In the genomic region with DNA sequence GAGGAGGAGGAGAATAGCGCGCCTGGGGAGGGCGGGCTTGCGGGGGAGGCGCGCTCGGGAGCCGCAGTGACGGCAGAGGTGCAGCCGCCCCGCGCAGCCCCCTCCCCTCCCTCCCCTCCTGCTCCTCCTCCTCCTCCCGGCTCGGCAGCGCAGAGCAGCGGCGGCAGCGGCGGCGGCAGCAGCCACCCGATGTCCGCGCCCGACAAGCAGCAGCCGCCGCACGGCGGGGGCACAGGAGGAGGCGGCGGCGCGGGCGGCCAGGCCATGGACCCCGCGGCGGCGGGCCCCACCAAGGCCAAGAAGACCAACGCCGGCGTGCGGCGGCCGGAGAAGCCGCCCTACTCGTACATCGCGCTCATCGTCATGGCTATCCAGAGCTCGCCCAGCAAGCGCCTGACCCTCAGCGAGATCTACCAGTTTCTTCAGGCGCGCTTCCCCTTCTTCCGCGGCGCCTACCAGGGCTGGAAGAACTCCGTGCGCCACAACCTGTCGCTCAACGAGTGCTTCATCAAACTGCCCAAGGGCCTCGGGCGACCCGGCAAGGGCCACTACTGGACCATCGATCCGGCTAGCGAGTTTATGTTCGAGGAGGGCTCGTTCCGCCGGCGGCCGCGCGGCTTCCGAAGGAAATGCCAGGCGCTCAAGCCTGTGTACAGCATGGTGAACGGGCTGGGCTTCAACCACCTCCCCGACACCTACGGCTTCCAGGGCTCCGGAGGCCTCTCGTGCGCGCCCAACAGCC, we compare ENCODE assay signal across 8 mouse cellular contexts. TPM values are rescaled to one million over a fixed set of nuclear protein-coding genes. Genes with fewer than 3 reads are reported as not detected.
DNase-seq lines count a peak whose midpoint lies in the region; ATAC-seq and TF ChIP-seq lines count a peak whose summit lies in the region.

TSS of gene Foxf1 (plus strand) at position 177 of the 742 bp plus-strand sequence.

- TF ChIP-seq EP300 in heart, postnatal 0 days (IDR thresholded peaks at IDR 0.05; ENCODE audit: low read depth): no peak

- ATAC-seq in cerebellum, adult (ENCODE audit: insufficient number of reproducible peaks, low FRiP score, low TSS enrichment): no peak
- ATAC-seq in heart, postnatal 0 days (ENCODE audit: insufficient read depth, low read depth): peak; percentile 14; the same call in 1 of the 2 replicates
- peak; percentile 47; the same call in 1 of the 2 replicates for ATAC-seq in liver, embryonic 11.5 days (replicated peaks; ENCODE audit: low FRiP score)
- ATAC-seq in neural tube, embryonic 11.5 days (ENCODE audit: insufficient read depth, low FRiP score, low TSS enrichment): peak; percentile 45; the same call in 1 of the 2 replicates
- no peak for ATAC-seq in inflammation-experienced regulatory T-cells, adult 6 months
- no peak for ATAC-seq in erythroid progenitor cell, adult 5-6 weeks (replicated peaks; ENCODE audit: low FRiP score, poor library complexity, severe bottlenecking)

- H3K4me1 ChIP-seq in cerebellum, adult 2 months (ENCODE audit: control insufficient read depth, insufficient read depth, low read length): no peaks in the 10 kb centered on the region
- H3K4me1 ChIP-seq in heart, postnatal 0 days (ENCODE audit: control insufficient read depth, insufficient read depth): peaks cover 16% of the 10 kb centered on the region; the same call in 1 of the 2 replicates
- H3K4me1 ChIP-seq in liver, embryonic 11.5 days (replicated peaks; ENCODE audit: control insufficient read depth, insufficient read depth, low read length): peaks cover 4% of the 10 kb centered on the region; the same call in 1 of the 2 replicates
- H3K4me1 ChIP-seq in neural tube, embryonic 11.5 days (ENCODE audit: control insufficient read depth, insufficient read depth, low read length): peaks cover 12% of the 10 kb centered on the region

- WGBS in cerebellum, adult 2 months: under 1% methylated on average over 50 of the region's 83 CpGs
- WGBS in heart, postnatal 0 days: under 1% methylated on average over 53 of the region's 83 CpGs
- under 1% methylated on average over 74 of the region's 83 CpGs for WGBS in liver, embryonic 11.5 days
- under 1% methylated on average over 64 of the region's 83 CpGs for WGBS in neural tube, embryonic 11.5 days

- peaks cover 11% of the 10 kb centered on the region; the same call in 1 of the 2 replicates for H3K27me3 ChIP-seq in cerebellum, adult 2 months (ENCODE audit: control insufficient read depth, insufficient read depth, low read length)
- H3K27me3 ChIP-seq in heart, postnatal 0 days (ENCODE audit: control insufficient read depth, insufficient read depth, low read length): peaks cover 100% of the 10 kb centered on the region
- H3K27me3 ChIP-seq in liver, embryonic 11.5 days (replicated peaks; ENCODE audit: control insufficient read depth, insufficient read depth, low read length): peaks cover 100% of the 10 kb centered on the region
- peaks cover 99% of the 10 kb centered on the region for H3K27me3 ChIP-seq in neural tube, embryonic 11.5 days (ENCODE audit: control insufficient read depth, insufficient read depth, low read length)

- TF ChIP-seq POLR2A in cerebellum, adult 2 months (IDR thresholded peaks at IDR 0.05; ENCODE audit: borderline replicate concordance, insufficient read depth, low read length): no peak

- H3K36me3 ChIP-seq in heart, postnatal 0 days (replicated peaks; ENCODE audit: control insufficient read depth, insufficient read depth, low read length): no peaks in the 10 kb centered on the region
- no peaks in the 10 kb centered on the region for H3K36me3 ChIP-seq in liver, embryonic 11.5 days (ENCODE audit: control insufficient read depth, insufficient read depth, low read length)
- no peaks in the 10 kb centered on the region for H3K36me3 ChIP-seq in neural tube, embryonic 11.5 days (ENCODE audit: control insufficient read depth, insufficient read depth, low read length)

- H3K4me3 ChIP-seq in cerebellum, adult 2 months (replicated peaks; ENCODE audit: insufficient read depth, low read depth, low read length): peak within 1 kb of the TSS; percentile 34
- H3K4me3 ChIP-seq in heart, postnatal 0 days (ENCODE audit: low read depth, low read length): peak within 1 kb of the TSS; percentile 70
- peak within 1 kb of the TSS; percentile 57 for H3K4me3 ChIP-seq in liver, embryonic 11.5 days (ENCODE audit: low read depth, low read length)
- H3K4me3 ChIP-seq in neural tube, embryonic 11.5 days (ENCODE audit: low read depth, low read length): peak within 1 kb of the TSS; percentile 41

- peak within 1 kb of the TSS; percentile 98 for H3K4me2 ChIP-seq in heart, postnatal 0 days (ENCODE audit: low read depth, low read length)
- H3K4me2 ChIP-seq in liver, embryonic 11.5 days: peak within 1 kb of the TSS; percentile 65
- H3K4me2 ChIP-seq in neural tube, embryonic 11.5 days (ENCODE audit: low read depth): peak within 1 kb of the TSS; percentile 75

- peak within 1 kb of the TSS; percentile 28; the same call in 1 of the 2 replicates for H3K9ac ChIP-seq in heart, postnatal 0 days (replicated peaks; ENCODE audit: low read depth, low read length)
- H3K9ac ChIP-seq in liver, embryonic 11.5 days (ENCODE audit: low read depth, low read length): peak within 1 kb of the TSS; percentile 69
- no peak within 1 kb of the TSS; the same call in none of the 2 replicates for H3K9ac ChIP-seq in neural tube, embryonic 11.5 days (ENCODE audit: low read length)

- H3K9me3 ChIP-seq in heart, postnatal 0 days (replicated peaks; ENCODE audit: control insufficient read depth, low read length): no peaks in the 10 kb centered on the region
- H3K9me3 ChIP-seq in liver, embryonic 11.5 days (ENCODE audit: control insufficient read depth, low read length): no peaks in the 10 kb centered on the region
- no peaks in the 10 kb centered on the region for H3K9me3 ChIP-seq in neural tube, embryonic 11.5 days (ENCODE audit: control insufficient read depth, low read length)

- no peak for DNase-seq in cerebellum, adult 2 months
- DNase-seq in ZHBTc4 (ENCODE audit: low read depth, low spot score): peak; percentile 71
- DNase-seq in heart, postnatal 0 days (ENCODE audit: low spot score): no peak
- DNase-seq in liver, embryonic 11.5 days (ENCODE audit: low spot score): no peak
- DNase-seq in neural tube, embryonic 11.5 days (ENCODE audit: low spot score): peak; percentile 65

- H3K27ac ChIP-seq in cerebellum, adult 2 months (ENCODE audit: insufficient read depth, low read length): no peak within 1 kb of the TSS
- no peak within 1 kb of the TSS for H3K27ac ChIP-seq in heart, postnatal 0 days (ENCODE audit: low read depth)
- H3K27ac ChIP-seq in liver, embryonic 11.5 days (ENCODE audit: low read depth, low read length): peak within 1 kb of the TSS; percentile 82
- H3K27ac ChIP-seq in neural tube, embryonic 11.5 days (ENCODE audit: low read depth, low read length): no peak within 1 kb of the TSS

- TF ChIP-seq CTCF in cerebellum, adult 2 months (IDR thresholded peaks at IDR 0.05; ENCODE audit: borderline replicate concordance, insufficient read depth, low read depth, low read length): no peak
- TF ChIP-seq CTCF in heart, postnatal 0 days (IDR thresholded peaks at IDR 0.05; ENCODE audit: low read depth): no peak

RNA-seq across cellular contexts. Expression of gene Foxf1, which starts in this region (rescaled TPM):
- 1.2 and 1.7 TPM in 2 replicates for polyA plus RNA-seq in cerebellum, adult 2 months (2012; rRNA removed)
- total RNA-seq in heart, postnatal 0 days (2014; rRNA removed; ENCODE audit: low replicate concordance): 1.3 and 3.1 TPM in 2 replicates
- 0.23 and 0.32 TPM in 2 replicates for polyA plus RNA-seq in heart, postnatal 0 days (2015; fragmentation: Nextera tagmentation; extraction: Ambion mirVana)
- 37.6 and 37.8 TPM in 2 replicates for polyA plus RNA-seq in liver, embryonic 11.5 days (2014; fragmentation: Nextera tagmentation; extraction: Ambion mirVana)
- 2.6 and 6.1 TPM in 2 replicates for polyA plus RNA-seq in neural tube, embryonic 11.5 days (2014; fragmentation: Nextera tagmentation; extraction: Ambion mirVana)
- polyA plus RNA-seq in inflammation-experienced regulatory T-cells, adult 6 months (2017; shearing (Covaris generic)): under 1 TPM in 1 of 3 experiments, not detected in 2; 0.46 TPM
- total RNA-seq in erythroid progenitor cell, adult 5-6 weeks (2015; ENCODE audit: low replicate concordance): not detected in 2 replicates
- total RNA-seq in erythroid progenitor cell, adult 5-6 weeks (2017; ENCODE audit: low replicate concordance): not detected in 2 replicates

Comparison
In these comparisons a context has a peak if more than half of its experiments do, and no peak if none do; other contexts are left out.
1. DNase-seq: peak in ZHBTc4 (single experiment) and neural tube, embryonic 11.5 days (single experiment); none in cerebellum, adult 2 months (0 of 2), heart, postnatal 0 days (single experiment) and liver, embryonic 11.5 days (single experiment).
2. ATAC-seq: peak in heart, postnatal 0 days (single experiment), liver, embryonic 11.5 days (single experiment) and neural tube, embryonic 11.5 days (single experiment); none in cerebellum, adult (single experiment), inflammation-experienced regulatory T-cells, adult 6 months (single experiment) and erythroid progenitor cell, adult 5-6 weeks (single experiment).
3. Peak in every context shown above with its lines, with median percentiles within 50 percentile points of each other: H3K4me3 ChIP-seq and H3K4me2 ChIP-seq.